Mouse (Mus musculus) telencephalon, adult 2 months (tissue): Measurements from ENCODE around the gene Sgtb.

Source experiments
- DNase-seq: peaks from one replicate; pipeline ENCODE4 v3.0.0-alpha.2; 2011; ENCODE audit warnings: low read depth, low spot score

Gene Sgtb

GRCm38 (mm10) chr13:104179176-104179888 is 69.8 kb downstream of the Sgtb start:
- peak; percentile 10 for DNase-seq

DNA sequence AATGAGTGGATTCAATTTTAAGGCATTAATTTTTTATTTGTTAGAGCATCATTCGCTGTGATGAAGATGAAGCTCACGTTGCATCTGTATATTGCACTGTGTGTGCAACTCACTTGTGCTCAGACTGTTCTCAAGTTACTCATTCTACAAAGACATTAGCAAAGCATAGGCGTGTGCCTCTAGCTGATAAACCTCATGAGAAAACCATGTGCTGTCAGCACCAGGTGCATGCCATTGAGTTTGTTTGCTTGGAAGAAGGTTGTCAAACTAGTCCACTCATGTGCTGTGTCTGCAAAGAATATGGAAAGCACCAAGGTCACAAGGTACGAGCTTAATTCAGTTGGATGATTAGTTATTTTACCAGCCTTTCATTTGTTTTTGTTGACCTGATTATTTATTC is 77.8 kb downstream of the Sgtb start:
- no peak for DNase-seq
